In genomic region chr15:88819906-88820303, GRCm38 (mm10) we compare ENCODE assay signal across 8 mouse cellular contexts. TPM values are rescaled to one million over a fixed set of nuclear protein-coding genes. Genes with fewer than 3 reads are reported as not detected.
DNase-seq lines count a peak whose midpoint lies in the region; ATAC-seq lines count a peak whose summit lies in the region.

No protein-coding gene starts in this region.

- H3K4me3 ChIP-seq in kidney, embryonic 15.5 days (replicated peaks) = peak overlapping the region; percentile 94
- peak overlapping the region; percentile 95 for H3K4me3 ChIP-seq in hindbrain, embryonic 10.5 days
- peak overlapping the region; percentile 92 for H3K4me3 ChIP-seq in midbrain, embryonic 12.5 days

- H3K4me1 ChIP-seq in kidney, embryonic 15.5 days = peaks cover 21% of the 10 kb centered on the region
- peaks cover 28% of the 10 kb centered on the region for H3K4me1 ChIP-seq in hindbrain, embryonic 10.5 days (replicated peaks)
- peaks cover 23% of the 10 kb centered on the region for H3K4me1 ChIP-seq in midbrain, embryonic 12.5 days

- H3K27ac ChIP-seq in kidney, embryonic 15.5 days = peak overlapping the region; percentile 25; the same call in 1 of the 2 replicates
- peak overlapping the region; percentile 90 for H3K27ac ChIP-seq in hindbrain, embryonic 10.5 days
- H3K27ac ChIP-seq in midbrain, embryonic 12.5 days (replicated peaks) = peak overlapping the region; percentile 58; the same call in 1 of the 2 replicates

- peak overlapping the region; percentile 89 for H3K4me2 ChIP-seq in kidney, embryonic 15.5 days
- peak overlapping the region; percentile 90 for H3K4me2 ChIP-seq in midbrain, embryonic 12.5 days (replicated peaks)

- peaks cover 49% of the 10 kb centered on the region for H3K36me3 ChIP-seq in kidney, embryonic 15.5 days
- H3K36me3 ChIP-seq in hindbrain, embryonic 10.5 days = peaks cover 59% of the 10 kb centered on the region
- peaks cover 44% of the 10 kb centered on the region for H3K36me3 ChIP-seq in midbrain, embryonic 12.5 days

- H3K9ac ChIP-seq in kidney, embryonic 15.5 days = peak overlapping the region; percentile 87
- peak overlapping the region; percentile 87 for H3K9ac ChIP-seq in midbrain, embryonic 12.5 days (replicated peaks)

- no peaks in the 10 kb centered on the region for H3K9me3 ChIP-seq in kidney, embryonic 15.5 days (replicated peaks)
- H3K9me3 ChIP-seq in hindbrain, embryonic 10.5 days = no peaks in the 10 kb centered on the region
- H3K9me3 ChIP-seq in midbrain, embryonic 12.5 days = no peaks in the 10 kb centered on the region

- no peaks in the 10 kb centered on the region for H3K27me3 ChIP-seq in kidney, embryonic 15.5 days
- H3K27me3 ChIP-seq in hindbrain, embryonic 10.5 days (ENCODE audit: insufficient read depth, poor library complexity, severe bottlenecking) = no peaks in the 10 kb centered on the region
- no peaks in the 10 kb centered on the region for H3K27me3 ChIP-seq in midbrain, embryonic 12.5 days

- intact Hi-C loops in left cerebral cortex, postnatal 14 days (cut with DNase I) = loop anchor here (10.0 kb wide), 2 partner anchors 55 to 265 kb away; partner anchors contain the start of gene Selenoo

- no peak for ATAC-seq in kidney, embryonic 15.5 days (replicated peaks; ENCODE audit: low FRiP score)
- ATAC-seq in midbrain, embryonic 12.5 days (ENCODE audit: low FRiP score, low read depth) = peak; percentile 0; the same call in 1 of the 2 replicates

- under 1% methylated on average over 23 of the region's 23 CpGs for WGBS in kidney, embryonic 15.5 days
- 2% methylated on average over 23 of the region's 23 CpGs for WGBS in hindbrain, embryonic 10.5 days
- 2% methylated on average over 23 of the region's 23 CpGs for WGBS in midbrain, embryonic 12.5 days

- no peak for DNase-seq in kidney, postnatal 4 days
- peak; percentile 9 for DNase-seq in Muller cell, postnatal 12 days (ENCODE audit: inconsistent ontology term)
- no peak for DNase-seq in hindbrain, embryonic 10.5 days (ENCODE audit: low spot score)
- no peak for DNase-seq in frontal cortex, postnatal 25 days (ENCODE audit: low spot score in 2 of 2)
- no peak for DNase-seq in B cell, adult 2 months
- no peak for DNase-seq in left cerebral cortex, postnatal 14 days (ENCODE audit: low spot score in 2 of 2)

RNA-seq across cellular contexts. Expression of gene Creld2, which starts 0.5 kb away (rescaled TPM):
- 101 and 104 TPM in 2 replicates for polyA plus RNA-seq in kidney, embryonic 15.5 days (2015; fragmentation: Nextera tagmentation; extraction: Ambion mirVana)
- 88.5 and 106 TPM in 2 replicates for polyA plus RNA-seq in hindbrain, embryonic 10.5 days (2016; fragmentation: Nextera tagmentation; extraction: Ambion mirVana)
- 58.8 and 62.5 TPM in 2 replicates for polyA plus RNA-seq in midbrain, embryonic 12.5 days (2016; fragmentation: Nextera tagmentation; extraction: Ambion mirVana)
- total RNA-seq in left cerebral cortex, postnatal 14 days (2021) = 10 to 100 TPM; 18.9 to 21.4 TPM

RNA-seq across cellular contexts. Expression of gene Alg12, which starts 0.8 kb away (rescaled TPM):
- 12.2 and 14.3 TPM in 2 replicates for polyA plus RNA-seq in kidney, embryonic 15.5 days (2015; fragmentation: Nextera tagmentation; extraction: Ambion mirVana)
- polyA plus RNA-seq in hindbrain, embryonic 10.5 days (2016; fragmentation: Nextera tagmentation; extraction: Ambion mirVana) = 11.7 and 12.2 TPM in 2 replicates
- polyA plus RNA-seq in midbrain, embryonic 12.5 days (2016; fragmentation: Nextera tagmentation; extraction: Ambion mirVana) = 8.3 and 9.3 TPM in 2 replicates
- 10 to 100 TPM; 10.3 to 12.3 TPM for total RNA-seq in left cerebral cortex, postnatal 14 days (2021)

RNA-seq across cellular contexts. Expression of gene Pim3, which starts 42.1 kb away (rescaled TPM):
- polyA plus RNA-seq in kidney, embryonic 15.5 days (2015; fragmentation: Nextera tagmentation; extraction: Ambion mirVana) = 50.4 and 54.6 TPM in 2 replicates
- polyA plus RNA-seq in hindbrain, embryonic 10.5 days (2016; fragmentation: Nextera tagmentation; extraction: Ambion mirVana) = 41.3 and 48.3 TPM in 2 replicates
- polyA plus RNA-seq in midbrain, embryonic 12.5 days (2016; fragmentation: Nextera tagmentation; extraction: Ambion mirVana) = 41.4 and 49.3 TPM in 2 replicates
- 10 to 100 TPM; 37.3 to 40.4 TPM for total RNA-seq in left cerebral cortex, postnatal 14 days (2021)

Comparison
In these comparisons a context has a peak if more than half of its experiments do, and no peak if none do; other contexts are left out.
1. H3K27ac ChIP-seq: peak in every context shown above with its lines; median percentile 90 in hindbrain, embryonic 10.5 days; 58 in midbrain, embryonic 12.5 days; 25 in kidney, embryonic 15.5 days.